Mouse (Mus musculus): ENCODE measurements around the gene Megf11. TPM values are rescaled to one million over a fixed set of nuclear protein-coding genes. Genes with fewer than 3 reads are reported as not detected.
"Not testable (repeated sequence)": the region's sequence is repeated elsewhere in the genome, so short reads cannot be mapped to it uniquely, and the experiment has no call there.

Megf11 gene
- polyA plus RNA-seq, 1 experiment from 2014 or later = 17.4 TPM

DNA sequence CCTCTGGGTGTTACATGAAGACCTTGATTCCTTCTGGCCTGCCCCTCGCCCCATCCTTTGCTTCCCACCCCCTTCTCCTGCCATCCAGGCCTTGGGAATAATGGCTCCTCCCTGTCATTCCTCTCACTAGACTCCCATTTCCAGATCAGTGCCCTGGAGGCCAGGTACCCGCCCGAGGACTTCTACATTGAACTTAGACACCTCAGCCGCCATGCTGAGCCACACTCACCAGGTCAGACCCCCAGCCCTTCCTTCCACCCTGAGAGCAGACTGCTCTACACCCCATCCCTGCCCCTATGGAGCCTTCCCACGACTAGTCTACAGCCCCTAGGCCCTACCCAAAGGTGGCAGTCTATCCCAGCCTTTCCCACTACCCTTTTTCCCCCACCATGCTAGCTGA is 312.3 kb downstream of the Megf11 start:
- no peak overlapping the region for H3K4me2 ChIP-seq (replicated peaks)
- ATAC-seq (ENCODE audit: low FRiP score) = no peak
- H3K27ac ChIP-seq = no peak overlapping the region
- no peak overlapping the region for H3K9ac ChIP-seq
- peaks cover 29% of the 10 kb centered on the region for H3K36me3 ChIP-seq (replicated peaks; ENCODE audit: control insufficient read depth, insufficient read depth)
- WGBS = 82% methylated on average over 5 of the region's 5 CpGs
- DNase-seq (ENCODE audit: low spot score) = no peak
- H3K27me3 ChIP-seq (ENCODE audit: control insufficient read depth, insufficient read depth, low read length) = no peaks in the 10 kb centered on the region
- H3K4me1 ChIP-seq (replicated peaks; ENCODE audit: control insufficient read depth, insufficient read depth, low read length) = no peaks in the 10 kb centered on the region
- no peak overlapping the region for H3K4me3 ChIP-seq (replicated peaks; ENCODE audit: low read length)
- no peaks in the 10 kb centered on the region for H3K9me3 ChIP-seq (ENCODE audit: control insufficient read depth, low read length)

DNA sequence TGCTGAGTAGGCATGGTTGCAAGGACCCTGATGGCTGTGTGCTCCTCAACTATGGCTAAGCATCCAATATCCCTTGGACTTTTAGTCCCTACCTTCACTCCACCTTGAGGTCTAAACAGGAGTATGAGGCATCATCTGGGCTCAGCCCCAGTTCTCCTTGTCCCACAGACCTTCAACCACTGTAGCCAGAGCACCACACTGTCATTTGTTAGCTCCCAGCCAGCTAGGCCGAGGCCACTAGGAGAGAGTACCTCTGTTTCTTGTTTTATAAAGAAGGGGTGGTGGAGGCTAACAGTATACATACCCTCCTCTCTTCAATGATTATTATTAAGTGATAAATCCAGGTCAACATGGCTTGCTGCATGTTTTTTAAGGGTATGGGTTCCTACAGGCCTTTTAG is 313.2 kb downstream of the Megf11 start:
- Histone ChIP-seq H3K9ac (no peak overlapping the region), H3K36me3 (replicated peaks; ENCODE audit: control insufficient read depth, insufficient read depth) (peaks cover 34% of the 10 kb centered on the region), H3K9me3 (ENCODE audit: control insufficient read depth, low read length) (no peaks in the 10 kb centered on the region), H3K4me2 (replicated peaks) (no peak overlapping the region), H3K4me3 (replicated peaks; ENCODE audit: low read length) (no peak overlapping the region), H3K27me3 (ENCODE audit: control insufficient read depth, insufficient read depth, low read length) (no peaks in the 10 kb centered on the region), H3K4me1 (replicated peaks; ENCODE audit: control insufficient read depth, insufficient read depth, low read length) (no peaks in the 10 kb centered on the region), H3K27ac (no peak overlapping the region)
- WGBS = 95% methylated on average over 1 of the region's 1 CpGs
- no peak for ATAC-seq (ENCODE audit: low FRiP score)
- DNase-seq (ENCODE audit: low spot score) = no peak

DNA sequence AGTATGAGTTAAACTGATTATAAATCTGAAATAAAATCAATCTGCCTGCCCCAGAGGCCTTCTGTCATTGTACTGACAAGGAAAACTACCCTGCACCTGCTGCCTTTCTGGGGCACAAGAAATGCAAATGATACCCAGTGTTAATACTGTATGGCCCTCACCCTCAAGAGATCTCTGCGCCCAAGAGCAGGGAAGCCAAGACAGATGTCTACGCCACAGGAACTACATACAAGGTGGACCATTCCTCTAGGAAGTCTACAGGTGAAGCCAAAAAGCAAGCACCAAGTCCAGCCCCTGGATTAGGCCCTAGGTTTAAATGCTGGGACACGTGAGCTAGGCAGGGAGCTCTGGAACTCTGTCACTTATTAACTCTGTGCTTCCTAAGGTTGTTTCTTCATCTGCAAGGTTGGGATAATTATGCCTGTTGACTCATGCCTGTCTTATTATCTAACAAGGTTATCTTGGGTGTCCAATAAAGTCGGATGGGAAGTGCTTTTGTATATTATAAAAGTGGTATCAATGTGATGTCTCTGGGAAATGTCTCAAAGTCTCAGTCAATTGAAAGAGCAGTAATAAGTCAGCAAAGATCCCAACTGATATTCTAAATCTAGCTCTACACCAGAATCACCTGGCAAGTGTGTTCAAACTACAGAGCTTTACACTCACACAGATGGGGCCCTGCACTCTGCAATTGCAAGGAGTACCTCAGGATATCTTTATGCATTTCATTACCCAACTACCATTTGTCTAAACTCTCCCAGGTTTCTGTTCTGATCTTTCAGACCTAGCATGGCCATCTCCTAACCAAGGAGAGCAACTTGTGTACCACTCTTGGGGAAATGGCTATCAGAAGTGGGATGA is 315.3 kb downstream of the Megf11 start:
- no peak for DNase-seq (ENCODE audit: low spot score)
- no peaks in the 10 kb centered on the region for H3K9me3 ChIP-seq (ENCODE audit: control insufficient read depth, low read length)
- no peaks in the 10 kb centered on the region for H3K4me1 ChIP-seq (replicated peaks; ENCODE audit: control insufficient read depth, insufficient read depth, low read length)
- H3K4me3 ChIP-seq (replicated peaks; ENCODE audit: low read length) = no peak overlapping the region
- no peak for ATAC-seq (ENCODE audit: low FRiP score)
- H3K27me3 ChIP-seq (ENCODE audit: control insufficient read depth, insufficient read depth, low read length) = no peaks in the 10 kb centered on the region
- no peak overlapping the region for H3K27ac ChIP-seq
- no peak overlapping the region for H3K4me2 ChIP-seq (replicated peaks)
- WGBS = 75% methylated on average over 4 of the region's 4 CpGs
- peaks cover 39% of the 10 kb centered on the region for H3K36me3 ChIP-seq (replicated peaks; ENCODE audit: control insufficient read depth, insufficient read depth)
- H3K9ac ChIP-seq = no peak overlapping the region

DNA sequence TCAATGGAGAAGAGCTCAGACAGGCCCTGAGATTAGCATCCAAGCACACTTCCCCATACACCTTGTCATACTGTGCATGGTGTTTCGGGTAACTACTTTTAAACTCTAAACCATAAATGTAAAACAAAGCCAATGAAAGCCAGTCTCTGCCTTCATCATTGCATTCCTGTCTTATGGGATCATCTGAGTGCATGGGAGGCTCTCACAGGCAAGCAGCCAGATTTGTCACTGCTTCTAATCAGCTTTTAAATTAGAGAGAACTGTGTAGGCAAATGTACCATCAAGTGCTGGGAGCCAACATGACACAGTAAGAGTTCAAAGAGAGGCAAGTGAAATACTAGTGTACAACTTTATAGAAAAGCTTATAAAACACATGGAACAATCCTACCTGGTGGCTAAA is 316.2 kb downstream of the Megf11 start:
- H3K9ac ChIP-seq = no peak overlapping the region

DNA sequence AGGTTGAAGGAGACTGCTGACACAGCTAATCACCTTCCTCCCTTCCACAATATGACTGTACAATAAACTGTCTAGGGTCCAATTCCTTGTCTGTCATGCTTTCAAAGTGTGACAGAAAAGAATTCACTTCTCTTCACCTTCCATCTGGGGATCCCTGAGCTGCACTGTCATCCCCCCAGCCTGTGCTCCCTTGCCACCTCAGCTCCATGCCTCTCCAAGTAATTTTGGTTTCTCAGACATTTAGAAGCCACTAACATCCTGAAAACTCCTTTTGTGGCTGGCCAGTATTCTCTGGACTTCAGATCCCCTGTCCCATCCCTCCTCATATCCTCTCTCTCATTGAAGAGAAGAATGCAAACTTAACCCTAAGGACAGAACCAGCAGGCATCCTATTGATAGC is 317.0 kb downstream of the Megf11 start:
- DNase-seq (ENCODE audit: low spot score) = no peak
- Histone ChIP-seq H3K9me3 (ENCODE audit: control insufficient read depth, low read length) (no peaks in the 10 kb centered on the region), H3K4me3 (replicated peaks; ENCODE audit: low read length) (no peak overlapping the region), H3K27me3 (ENCODE audit: control insufficient read depth, insufficient read depth, low read length) (no peaks in the 10 kb centered on the region), H3K36me3 (replicated peaks; ENCODE audit: control insufficient read depth, insufficient read depth) (peaks cover 42% of the 10 kb centered on the region), H3K27ac (no peak overlapping the region), H3K9ac (no peak overlapping the region), H3K4me2 (replicated peaks) (no peak overlapping the region), H3K4me1 (replicated peaks; ENCODE audit: control insufficient read depth, insufficient read depth, low read length) (no peaks in the 10 kb centered on the region)
- no peak for ATAC-seq (ENCODE audit: low FRiP score)

More for the DNA sequence above, 316.2 kb downstream of the Megf11 start:
- no peak overlapping the region for H3K4me3 ChIP-seq (replicated peaks; ENCODE audit: low read length)
- no peak overlapping the region for H3K27ac ChIP-seq
- no peak for DNase-seq (ENCODE audit: low spot score)
- peaks cover 42% of the 10 kb centered on the region for H3K36me3 ChIP-seq (replicated peaks; ENCODE audit: control insufficient read depth, insufficient read depth)
- no peaks in the 10 kb centered on the region for H3K4me1 ChIP-seq (replicated peaks; ENCODE audit: control insufficient read depth, insufficient read depth, low read length)
- no peak for ATAC-seq (ENCODE audit: low FRiP score)
- H3K9me3 ChIP-seq (ENCODE audit: control insufficient read depth, low read length) = no peaks in the 10 kb centered on the region
- H3K27me3 ChIP-seq (ENCODE audit: control insufficient read depth, insufficient read depth, low read length) = no peaks in the 10 kb centered on the region
- 97% methylated on average over 1 of the region's 1 CpGs for WGBS
- no peak overlapping the region for H3K4me2 ChIP-seq (replicated peaks)

DNA sequence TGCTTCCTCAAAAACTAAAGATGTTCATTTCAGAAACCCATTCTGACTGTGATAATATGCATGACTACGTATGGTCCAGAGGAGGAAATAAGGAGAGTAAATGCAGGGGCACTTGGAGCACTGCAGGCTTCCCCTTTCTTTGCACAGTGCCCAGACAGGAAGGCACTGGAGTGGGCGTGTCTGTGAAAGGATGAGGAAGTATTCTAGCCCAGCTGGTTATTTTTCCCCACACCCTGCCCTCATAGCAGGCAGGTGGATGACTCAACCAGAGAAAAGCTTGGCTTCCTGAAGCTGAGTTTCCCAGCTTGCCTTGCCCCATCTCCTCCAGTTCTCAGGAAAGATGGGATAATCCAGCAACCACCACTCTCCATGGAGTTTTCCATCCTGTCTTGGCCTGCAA is 317.5 kb downstream of the Megf11 start:
- Histone ChIP-seq H3K36me3 (replicated peaks; ENCODE audit: control insufficient read depth, insufficient read depth) (peaks cover 47% of the 10 kb centered on the region), H3K27me3 (ENCODE audit: control insufficient read depth, insufficient read depth, low read length) (no peaks in the 10 kb centered on the region), H3K27ac (no peak overlapping the region), H3K4me1 (replicated peaks; ENCODE audit: control insufficient read depth, insufficient read depth, low read length) (no peaks in the 10 kb centered on the region), H3K9me3 (ENCODE audit: control insufficient read depth, low read length) (no peaks in the 10 kb centered on the region), H3K9ac (no peak overlapping the region), H3K4me3 (replicated peaks; ENCODE audit: low read length) (no peak overlapping the region), H3K4me2 (replicated peaks) (no peak overlapping the region)
- no peak for DNase-seq (ENCODE audit: low spot score)
- ATAC-seq (ENCODE audit: low FRiP score) = no peak
- 82% methylated on average over 2 of the region's 2 CpGs for WGBS

DNA sequence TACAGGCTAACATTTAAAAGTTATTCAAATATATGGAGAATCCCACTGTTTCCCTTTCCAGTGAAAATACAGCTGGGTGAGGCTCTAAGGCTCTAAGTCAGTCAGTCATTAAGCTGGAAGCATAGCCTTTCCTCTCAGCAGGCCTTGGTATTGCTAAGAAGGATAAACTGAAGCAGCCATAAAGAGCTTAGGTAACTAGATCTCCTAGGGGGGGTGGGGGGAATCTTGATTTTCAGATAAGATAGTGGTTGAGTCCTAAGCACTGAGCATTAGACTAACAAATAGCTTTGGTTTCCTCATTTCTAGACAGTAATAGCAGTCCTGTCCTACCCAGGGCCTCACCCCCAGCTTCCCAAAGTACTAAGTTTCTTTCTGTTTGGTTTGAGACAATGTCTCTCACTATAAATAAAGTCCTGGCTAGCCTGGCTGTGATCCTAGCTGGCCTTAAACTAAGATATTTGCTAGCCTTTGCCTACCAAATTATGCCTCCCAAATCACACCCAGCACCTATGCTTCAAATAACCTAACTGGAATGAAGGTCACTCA is 318.1 kb downstream of the Megf11 start:
- Histone ChIP-seq H3K9me3 (ENCODE audit: control insufficient read depth, low read length) (no peaks in the 10 kb centered on the region), H3K4me1 (replicated peaks; ENCODE audit: control insufficient read depth, insufficient read depth, low read length) (no peaks in the 10 kb centered on the region), H3K4me2 (replicated peaks) (no peak overlapping the region), H3K9ac (no peak overlapping the region), H3K27me3 (ENCODE audit: control insufficient read depth, insufficient read depth, low read length) (no peaks in the 10 kb centered on the region), H3K36me3 (replicated peaks; ENCODE audit: control insufficient read depth, insufficient read depth) (peaks cover 51% of the 10 kb centered on the region), H3K4me3 (replicated peaks; ENCODE audit: low read length) (no peak overlapping the region), H3K27ac (no peak overlapping the region)
- ATAC-seq (ENCODE audit: low FRiP score) = no peak
- DNase-seq (ENCODE audit: low spot score) = no peak

DNA sequence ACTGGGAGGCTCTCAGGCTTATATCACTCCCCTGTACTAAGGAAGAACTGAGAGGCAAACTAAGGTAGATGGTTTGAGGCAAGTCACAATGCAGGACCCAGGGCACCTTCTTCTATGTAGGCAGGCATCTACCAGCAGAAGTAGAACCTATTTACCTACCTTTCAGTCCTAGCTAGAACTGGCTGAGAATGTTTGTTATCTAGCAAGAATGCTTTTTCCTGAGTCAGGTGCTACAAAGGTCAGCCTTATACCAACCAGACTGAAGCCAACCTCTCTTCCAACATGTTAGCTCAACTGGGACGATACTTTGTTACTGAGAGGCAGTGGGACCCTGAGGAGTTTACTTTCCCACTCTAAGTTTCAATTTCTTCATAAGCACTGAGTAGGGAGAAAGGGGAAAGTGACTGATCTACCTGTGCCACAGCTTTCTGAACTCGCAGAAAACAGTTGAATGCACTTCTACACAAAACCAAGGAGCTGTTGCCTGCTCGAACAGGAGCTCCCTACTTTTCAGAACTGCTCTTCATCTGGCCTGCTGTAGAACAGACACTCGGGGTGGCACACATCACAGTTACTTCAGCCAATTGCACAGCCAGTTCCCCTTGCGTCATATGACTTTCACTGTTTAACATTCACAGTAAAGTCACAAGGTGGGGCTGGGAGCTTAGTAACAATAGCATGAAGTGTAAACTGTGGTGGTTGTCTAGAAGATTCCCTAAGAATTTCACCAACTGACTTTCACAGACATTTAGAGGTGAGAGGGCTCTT is 318.8 kb downstream of the Megf11 start:
- H3K9me3 ChIP-seq (ENCODE audit: control insufficient read depth, low read length) = no peaks in the 10 kb centered on the region
- peaks cover 51% of the 10 kb centered on the region for H3K36me3 ChIP-seq (replicated peaks; ENCODE audit: control insufficient read depth, insufficient read depth)
- H3K9ac ChIP-seq = no peak overlapping the region
- DNase-seq (ENCODE audit: low spot score) = no peak
- H3K27ac ChIP-seq = no peak overlapping the region
- no peaks in the 10 kb centered on the region for H3K27me3 ChIP-seq (ENCODE audit: control insufficient read depth, insufficient read depth, low read length)
- H3K4me3 ChIP-seq (replicated peaks; ENCODE audit: low read length) = no peak overlapping the region
- WGBS = 92% methylated on average over 5 of the region's 5 CpGs
- H3K4me1 ChIP-seq (replicated peaks; ENCODE audit: control insufficient read depth, insufficient read depth, low read length) = no peaks in the 10 kb centered on the region
- no peak overlapping the region for H3K4me2 ChIP-seq (replicated peaks)
- ATAC-seq (ENCODE audit: low FRiP score) = no peak

DNA sequence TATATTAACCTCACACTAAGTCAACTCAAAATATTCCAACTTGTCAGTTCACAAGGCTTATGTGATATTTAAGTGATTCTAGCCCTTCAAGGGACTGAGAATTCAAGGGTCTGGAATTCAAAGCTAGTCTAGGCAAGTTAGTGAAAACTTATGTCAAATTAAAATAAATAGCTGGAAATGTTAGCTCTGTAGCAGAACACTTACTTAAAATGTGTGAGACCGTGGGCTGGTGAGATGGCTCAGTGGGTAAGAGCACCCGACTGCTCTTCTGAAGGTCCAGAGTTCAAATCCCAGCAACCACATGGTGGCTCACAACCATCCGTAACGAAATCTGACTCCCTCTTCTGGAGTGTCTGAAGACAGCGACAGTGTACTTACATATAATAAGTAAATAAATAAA is 324.9 kb downstream of the Megf11 start:
- H3K27me3 ChIP-seq (ENCODE audit: control insufficient read depth, insufficient read depth, low read length); H3K4me1 ChIP-seq (replicated peaks; ENCODE audit: control insufficient read depth, insufficient read depth, low read length); H3K9ac ChIP-seq; DNase-seq (ENCODE audit: low spot score); H3K27ac ChIP-seq; ATAC-seq (ENCODE audit: low FRiP score); H3K9me3 ChIP-seq (ENCODE audit: control insufficient read depth, low read length); H3K4me2 ChIP-seq (replicated peaks); H3K4me3 ChIP-seq (replicated peaks; ENCODE audit: low read length): not testable (repeated sequence)
- H3K36me3 ChIP-seq (replicated peaks; ENCODE audit: control insufficient read depth, insufficient read depth) = peaks cover 48% of the 10 kb centered on the region
- 98% methylated on average over 3 of the region's 5 CpGs for WGBS
